Mouse (Mus musculus): ENCODE data around the gene Hspa8.

DNA sequence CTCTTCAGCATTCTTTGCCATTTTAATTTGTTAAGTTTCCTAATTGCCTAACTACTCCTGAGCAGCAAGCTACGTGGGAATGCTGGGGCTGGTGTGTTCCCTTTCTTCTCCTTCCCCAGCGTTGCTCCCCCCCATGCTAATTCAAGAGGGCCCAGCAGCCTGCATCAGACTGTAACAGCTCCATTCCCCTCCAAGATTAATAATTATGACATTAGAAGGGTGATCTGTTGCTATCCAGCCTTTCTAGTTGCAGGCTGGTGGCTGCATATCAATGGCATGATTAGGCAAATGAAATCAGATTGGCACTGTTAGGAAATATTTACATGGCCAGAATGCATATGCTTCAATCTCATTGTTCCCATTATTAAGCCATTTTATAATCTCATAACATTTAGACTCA is 50.7 kb downstream of the Hspa8 start:
- TF ChIP-seq EP300 (optimal IDR thresholded peaks at IDR 0.05) (no peak), CTCF (IDR thresholded peaks at IDR 0.05; ENCODE audit: low read depth) (no peak)

Measured in stomach, postnatal 0 days (tissue).